Mouse (Mus musculus) liver, adult 2 months (tissue): ENCODE results near the gene Ptprn.

ENCODE experiments used
- CTCF ChIP-seq: fragments of 200-500 bp; IDR thresholded peaks from 2 replicates; pipeline ENCODE4 v1.5.1; 2011; ENCODE audit warnings: low read depth, low read length, control low read depth
- POLR2A ChIP-seq: fragments of 200-500 bp; IDR thresholded peaks from 2 replicates; pipeline ENCODE4 v1.6.1; 2011; ENCODE audit warnings: low read length, control low read depth; ENCODE audit not compliant: insufficient read depth; ENCODE audit errors: extremely low read depth

DNA sequence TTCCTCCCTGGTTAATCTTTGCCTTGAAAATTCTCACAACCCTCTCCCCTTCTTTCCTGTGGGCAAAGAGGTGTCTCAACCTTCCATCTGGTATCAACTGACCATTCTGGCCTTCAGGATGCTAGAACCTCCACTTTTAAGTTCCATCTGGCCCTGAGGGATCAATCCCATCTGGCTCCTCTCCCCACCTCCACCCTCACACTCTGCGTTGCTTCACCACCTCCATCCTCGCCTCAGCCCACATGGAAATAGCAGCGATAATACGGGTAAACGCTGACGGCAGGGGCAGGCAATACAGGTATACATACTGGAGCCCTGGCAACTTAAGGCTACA is 46.4 kb downstream of the Ptprn start:
- TF ChIP-seq CTCF, result no peak
- no peak for TF ChIP-seq POLR2A
